Mouse (Mus musculus) kidney, adult 2 months (tissue): Measurements from ENCODE around the gene Mreg. TPM values are rescaled to one million over a fixed set of nuclear protein-coding genes. Genes with fewer than 3 reads are reported as not detected.

Experiments used
- DNase-seq: peaks from one replicate; pipeline ENCODE4 v3.0.0; 2021
- H3K27ac ChIP-seq: fragments of 200-500 bp; 2 replicates; pipeline ENCODE4 v1.5.1; 2012; ENCODE audit warnings: low read depth, low read length, control low read depth, inconsistent platforms; ENCODE audit not compliant: insufficient read depth
- H3K27me3 ChIP-seq: fragments of 200-500 bp; replicated peaks from 2 replicates; pipeline ENCODE4 v1.6.1; 2012; ENCODE audit warnings: mild to moderate bottlenecking, moderate library complexity, low read length, inconsistent platforms; ENCODE audit not compliant: control insufficient read depth, insufficient read depth
- H3K36me3 ChIP-seq: fragments of 200-500 bp; 2 replicates; pipeline ENCODE4 v1.6.1; 2012; ENCODE audit warnings: mild to moderate bottlenecking, moderate library complexity, low read length, inconsistent platforms; ENCODE audit not compliant: control insufficient read depth, insufficient read depth
- H3K4me1 ChIP-seq: fragments of 200-500 bp; 2 replicates; pipeline ENCODE4 v1.6.1; 2011; ENCODE audit warnings: low read length; ENCODE audit not compliant: control insufficient read depth, insufficient read depth
- H3K4me3 ChIP-seq: fragments of 200-500 bp; 2 replicates; pipeline ENCODE4 v1.5.1; 2011; ENCODE audit warnings: mild to moderate bottlenecking, low read depth, low read length, control low read depth; ENCODE audit not compliant: insufficient read depth
- CTCF ChIP-seq: fragments of 200-500 bp; conservative IDR thresholded peaks from 2 replicates; pipeline ENCODE4 v1.5.1; 2011; ENCODE audit warnings: low read depth, mild to moderate bottlenecking, control low read depth, low read length, moderate library complexity, mixed read lengths; ENCODE audit not compliant: insufficient read depth, insufficient read length
- POLR2A ChIP-seq: fragments of 200-500 bp; IDR thresholded peaks from one replicate; pipeline ENCODE4 v1.6.1; 2011; ENCODE audit warnings: low read depth, low read length, control low read depth
- WGBS: fragments of 180-500 bp; shearing (Covaris S2); methylation state at CpG from one replicate; pipeline ENCODE4 v1.1.7; 2018; 5-methylcytosine and 5-hydroxymethylcytosine counted together
- polyA plus RNA-seq: library from polyadenylated mRNA; depleted of rRNA; stranded (reverse); fragments of >200 nt; gene quantifications from 2 replicates; pipeline ENCODE4 v1.2.3, GENCODE M21; 2012

Mreg gene
- polyA plus RNA-seq, 1 experiment, result 3.2 TPM

DNA sequence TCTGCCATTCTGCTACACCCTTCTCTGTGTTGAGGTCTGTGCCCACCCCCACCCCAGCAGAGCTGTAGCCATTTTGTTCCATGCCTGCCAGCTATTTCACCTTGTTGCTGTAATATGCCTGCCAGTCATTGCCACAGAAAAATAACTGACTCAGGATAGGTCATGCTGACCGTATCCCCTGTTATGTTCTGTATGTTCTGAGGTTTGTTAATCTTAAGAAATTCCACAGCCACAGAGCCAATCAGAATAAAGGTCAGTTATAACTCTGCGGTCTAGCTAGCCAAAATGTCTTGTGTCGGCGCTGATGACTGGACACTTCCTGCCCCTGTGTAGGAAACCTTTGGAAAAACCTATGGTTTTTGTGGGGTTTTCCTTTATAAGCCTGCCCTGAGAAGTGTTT lies 67.7 kb downstream of the Mreg start:
- no peak for TF ChIP-seq POLR2A
- no peak for TF ChIP-seq CTCF
- no peaks in the 10 kb centered on the region for H3K4me1 ChIP-seq
- no peak overlapping the region for H3K4me3 ChIP-seq
- H3K36me3 ChIP-seq, result no peaks in the 10 kb centered on the region
- H3K27me3 ChIP-seq, result no peaks in the 10 kb centered on the region
- H3K27ac ChIP-seq, result no peak overlapping the region
- 82% methylated on average over 4 of the region's 4 CpGs for WGBS
- no peak for DNase-seq

DNA sequence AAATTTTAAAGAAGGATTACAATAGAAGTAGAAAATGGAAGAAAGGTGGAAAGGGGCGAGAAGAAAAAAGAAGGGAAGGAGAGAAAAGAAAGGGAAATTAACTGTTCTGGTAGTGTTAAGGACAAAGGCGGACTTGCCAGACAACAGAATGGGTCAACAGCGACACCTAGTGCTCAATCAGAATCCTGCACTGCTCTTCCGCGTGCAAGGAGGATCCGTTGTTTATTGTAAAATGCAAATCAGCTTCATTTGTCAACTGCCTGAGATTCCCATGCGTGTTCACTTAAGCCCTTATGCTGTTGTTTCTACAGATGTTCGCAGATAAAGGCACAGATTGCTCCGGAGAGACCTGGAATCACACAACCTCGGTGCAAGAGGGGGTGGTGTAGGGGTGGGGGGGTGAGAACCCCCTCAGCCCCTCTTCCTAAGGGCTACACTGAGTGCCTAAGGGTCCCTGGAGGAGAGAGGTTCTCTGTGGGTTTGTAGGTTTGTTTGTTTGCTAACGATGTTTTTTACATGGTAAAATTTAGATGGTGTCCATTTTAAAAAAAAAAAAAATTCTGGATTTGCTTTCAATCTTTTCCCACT lies 70.1 kb downstream of the Mreg start:
- DNase-seq, result peak; percentile 26
- TF ChIP-seq CTCF (peak; percentile 97), POLR2A (no peak)
- WGBS, result 6% methylated on average over 11 of the region's 11 CpGs

GRCm38 (mm10) chr1:72136101-72136500 lies 76.0 kb downstream of the Mreg start:
- H3K4me3 ChIP-seq, result no peak overlapping the region
- no peaks in the 10 kb centered on the region for H3K36me3 ChIP-seq
- H3K4me1 ChIP-seq, result no peaks in the 10 kb centered on the region
- WGBS, result 87% methylated on average over 10 of the region's 10 CpGs
- no peaks in the 10 kb centered on the region for H3K27me3 ChIP-seq
- no peak for TF ChIP-seq POLR2A
- TF ChIP-seq CTCF, result no peak
- H3K27ac ChIP-seq, result no peak overlapping the region
- no peak for DNase-seq

More for the DNA sequence above, 70.1 kb downstream of the Mreg start:
- Histone ChIP-seq H3K4me1 (no peaks in the 10 kb centered on the region), H3K4me3 (no peak overlapping the region), H3K36me3 (no peaks in the 10 kb centered on the region), H3K27ac (no peak overlapping the region), H3K27me3 (no peaks in the 10 kb centered on the region)

DNA sequence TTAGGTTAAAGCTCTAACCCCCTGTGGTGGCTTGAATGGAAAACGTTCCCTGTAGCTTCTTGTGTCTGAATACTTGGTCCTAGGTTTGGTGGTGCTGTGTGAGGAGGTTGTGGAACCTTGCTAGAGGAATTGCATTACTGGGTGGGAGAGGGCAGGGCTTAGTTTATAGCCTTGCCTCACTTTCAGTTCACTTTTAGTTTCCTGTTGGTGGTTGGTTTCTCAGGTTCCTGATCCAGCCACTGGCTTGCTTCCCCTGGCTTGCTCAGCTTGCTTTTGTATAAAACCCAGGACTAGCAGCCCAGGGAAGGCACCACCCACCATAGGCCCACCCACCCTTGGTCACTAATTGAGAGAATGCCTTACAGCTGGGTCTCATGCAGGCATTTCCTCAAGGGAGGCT lies 77.6 kb downstream of the Mreg start:
- Histone ChIP-seq H3K4me1 (no peaks in the 10 kb centered on the region), H3K27me3 (no peaks in the 10 kb centered on the region), H3K36me3 (no peaks in the 10 kb centered on the region), H3K27ac (no peak overlapping the region), H3K4me3 (no peak overlapping the region)
- no peak for TF ChIP-seq POLR2A
- TF ChIP-seq CTCF, result no peak
- DNase-seq, result no peak
- 78% methylated on average over 1 of the region's 1 CpGs for whole genome bisulfite sequencing

- Histone ChIP-seq H3K36me3 (no peaks in the 10 kb centered on the region), H3K4me3 (no peak overlapping the region), H3K27ac (no peak overlapping the region), H3K27me3 (no peaks in the 10 kb centered on the region), H3K4me1 (no peaks in the 10 kb centered on the region)
- 28% methylated on average over 23 of the region's 23 CpGs for WGBS
- peak; percentile 76 for DNase-seq
- TF ChIP-seq CTCF (peak; percentile 96), POLR2A (no peak)
Measured at GRCm38 (mm10) chr1:72123434-72124297, 88.4 kb downstream of the Mreg start.

DNA sequence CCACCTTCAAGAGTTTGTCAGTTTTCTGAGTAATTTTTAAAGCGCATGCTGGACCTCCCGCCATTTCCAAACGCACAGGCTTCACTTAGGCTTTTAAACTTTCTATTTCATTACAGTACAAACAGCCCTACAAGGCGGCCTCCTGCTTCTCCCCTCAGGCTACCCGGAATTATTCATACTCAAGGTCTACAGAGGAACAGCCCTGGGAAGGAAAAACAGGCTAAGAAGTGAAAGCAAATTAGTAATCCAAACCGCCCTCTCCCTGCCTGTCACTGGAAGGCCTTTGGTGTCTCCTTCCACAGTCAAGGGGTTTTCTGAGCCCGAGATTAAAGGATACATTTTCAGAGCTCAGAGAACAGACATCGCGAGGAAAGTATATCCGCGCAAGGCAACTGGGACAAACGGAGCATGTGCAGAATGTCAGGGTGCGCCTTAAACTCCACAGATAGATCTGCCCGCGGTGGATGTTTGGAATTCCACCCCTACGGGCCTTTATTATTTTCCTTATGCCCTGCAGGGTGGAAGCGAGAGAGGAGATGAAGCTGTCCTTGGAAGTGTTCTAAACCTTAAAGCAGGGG lies 90.4 kb downstream of the Mreg start:
- TF ChIP-seq CTCF (no peak), POLR2A (no peak)
- Histone ChIP-seq H3K36me3 (no peaks in the 10 kb centered on the region), H3K27ac (no peak overlapping the region), H3K4me3 (no peak overlapping the region), H3K27me3 (no peaks in the 10 kb centered on the region), H3K4me1 (no peaks in the 10 kb centered on the region)
- 74% methylated on average over 17 of the region's 17 CpGs for WGBS
- no peak for DNase-seq

DNA sequence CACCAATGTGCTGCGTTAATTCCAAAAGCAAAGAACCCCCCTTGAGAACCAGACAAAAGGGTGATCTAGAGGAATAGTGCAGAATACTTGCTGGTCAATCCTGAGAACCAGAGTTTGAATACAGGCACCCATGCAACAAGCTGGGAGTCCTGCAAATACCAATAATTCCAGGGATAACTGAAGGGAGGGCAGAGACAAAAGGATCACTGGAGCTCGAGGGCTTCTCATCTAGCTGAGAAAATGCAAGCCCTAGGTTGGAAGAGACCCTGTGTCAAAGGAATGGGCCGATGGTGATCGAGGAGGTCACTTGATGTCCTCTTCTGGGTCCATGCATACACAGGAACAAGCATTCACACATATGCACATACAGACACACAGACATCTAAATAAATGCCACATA lies 92.1 kb downstream of the Mreg start:
- no peak overlapping the region for H3K4me3 ChIP-seq
- H3K36me3 ChIP-seq, result no peaks in the 10 kb centered on the region
- 80% methylated on average over 4 of the region's 4 CpGs for WGBS
- no peaks in the 10 kb centered on the region for H3K27me3 ChIP-seq
- DNase-seq, result no peak
- H3K27ac ChIP-seq, result no peak overlapping the region
- H3K4me1 ChIP-seq, result no peaks in the 10 kb centered on the region
- TF ChIP-seq POLR2A (no peak), CTCF (no peak)
